Mouse (Mus musculus): Measurements from ENCODE around the gene Ada.

GRCm38 (mm10) chr2:163713340-163713739 lies 36.7 kb downstream of the Ada start:
- TF ChIP-seq CTCF (IDR thresholded peaks at IDR 0.05; ENCODE audit: extremely low read depth, insufficient read depth, low read length): no peak
- TF ChIP-seq POLR2A (IDR thresholded peaks at IDR 0.05; ENCODE audit: extremely low read depth, insufficient read depth, low read length): no peak
